Mouse (Mus musculus): ENCODE measurements at regions not wholly inside any gene's neighbourhood (a gene's known extent, or its start where the extent isn't known, plus 50 kb on each side); places are given as distances from the start of the nearest gene placed in this dataset.

DNA sequence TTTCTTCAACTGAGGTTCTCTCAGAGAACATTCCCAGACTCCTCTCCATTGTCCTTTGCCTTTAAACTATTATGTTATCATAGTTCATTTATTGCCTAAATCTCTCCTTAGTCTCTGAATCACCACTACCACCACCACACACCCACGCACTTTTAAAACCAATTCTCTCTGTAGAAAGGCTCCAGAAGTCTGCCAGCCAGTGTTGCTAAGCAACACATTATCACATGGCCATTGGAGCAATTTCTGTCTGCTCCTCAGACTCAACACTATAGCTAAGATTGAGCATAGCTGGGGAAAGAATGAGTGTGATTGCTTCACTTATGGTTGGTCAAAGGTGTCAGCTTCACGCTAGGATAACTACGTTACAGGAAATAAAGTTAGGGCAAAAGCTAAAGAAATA is 59.3 kb downstream of the Trap1a start:
- WGBS = 63% methylated on average over 3 of the region's 3 CpGs
- no peak overlapping the region for H3K27ac ChIP-seq
- no peak overlapping the region for H3K4me2 ChIP-seq
- H3K36me3 ChIP-seq (ENCODE audit: poor library complexity, severe bottlenecking) = no peaks in the 10 kb centered on the region
- H3K27me3 ChIP-seq = no peaks in the 10 kb centered on the region
- peak; percentile 79 for ATAC-seq
- no peaks in the 10 kb centered on the region for H3K4me1 ChIP-seq
- no peak overlapping the region for H3K9ac ChIP-seq
- no peaks in the 10 kb centered on the region for H3K9me3 ChIP-seq (replicated peaks)
- no peak overlapping the region for H3K4me3 ChIP-seq

DNA sequence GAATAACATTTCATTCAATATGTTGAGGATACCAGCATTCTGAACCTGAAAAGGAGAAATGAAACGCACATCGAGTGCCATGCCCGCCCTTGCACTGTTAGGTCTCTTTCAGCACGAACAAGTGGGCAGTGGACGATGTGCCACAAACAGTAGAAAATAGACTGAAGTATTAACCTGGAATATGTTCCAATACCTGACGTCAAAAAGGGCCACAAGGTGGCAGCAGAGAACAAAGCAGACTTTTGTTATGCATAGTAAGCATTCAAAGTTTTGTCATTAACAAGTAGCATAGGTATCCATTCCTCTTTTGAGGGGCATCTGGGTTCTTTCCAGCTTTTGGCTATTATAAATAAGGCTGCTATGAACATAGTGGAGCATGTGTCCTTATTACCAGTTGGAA is 63.5 kb upstream of the D330045A20Rik start:
- Histone ChIP-seq H3K27ac (no peak overlapping the region), H3K27me3 (no peaks in the 10 kb centered on the region), H3K4me2 (no peak overlapping the region), H3K4me1 (no peaks in the 10 kb centered on the region), H3K9me3 (replicated peaks) (no peaks in the 10 kb centered on the region), H3K9ac (no peak overlapping the region), H3K4me3 (no peak overlapping the region), H3K36me3 (ENCODE audit: poor library complexity, severe bottlenecking) (no peaks in the 10 kb centered on the region)
- WGBS = 67% methylated on average over 6 of the region's 6 CpGs
- no peak for ATAC-seq

DNA sequence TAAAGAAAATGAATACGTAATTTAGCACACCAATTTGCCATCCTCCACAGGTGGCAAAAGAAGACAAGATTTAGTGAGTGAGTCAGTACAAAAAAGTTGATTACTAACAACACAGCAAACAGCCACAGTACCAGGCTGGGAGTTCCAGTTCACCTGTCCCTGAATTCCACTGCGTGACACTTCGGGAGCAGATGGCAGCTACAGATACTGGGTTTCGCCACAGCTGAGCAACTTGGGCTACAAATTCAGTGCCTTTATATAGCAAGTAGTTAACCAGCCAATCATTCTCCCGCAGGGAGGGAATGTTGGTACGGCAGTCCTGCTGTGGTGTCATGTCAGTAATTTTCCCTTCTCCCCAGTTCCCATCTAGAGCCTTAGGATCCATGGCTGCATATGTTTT is 60.3 kb upstream of the D330045A20Rik start:
- Histone ChIP-seq H3K4me1 (no peaks in the 10 kb centered on the region), H3K9ac (no peak overlapping the region), H3K4me3 (no peak overlapping the region), H3K4me2 (no peak overlapping the region), H3K27ac (no peak overlapping the region), H3K36me3 (ENCODE audit: poor library complexity, severe bottlenecking) (no peaks in the 10 kb centered on the region), H3K9me3 (replicated peaks) (no peaks in the 10 kb centered on the region), H3K27me3 (no peaks in the 10 kb centered on the region)
- 85% methylated on average over 6 of the region's 6 CpGs for WGBS
- ATAC-seq = no peak

DNA sequence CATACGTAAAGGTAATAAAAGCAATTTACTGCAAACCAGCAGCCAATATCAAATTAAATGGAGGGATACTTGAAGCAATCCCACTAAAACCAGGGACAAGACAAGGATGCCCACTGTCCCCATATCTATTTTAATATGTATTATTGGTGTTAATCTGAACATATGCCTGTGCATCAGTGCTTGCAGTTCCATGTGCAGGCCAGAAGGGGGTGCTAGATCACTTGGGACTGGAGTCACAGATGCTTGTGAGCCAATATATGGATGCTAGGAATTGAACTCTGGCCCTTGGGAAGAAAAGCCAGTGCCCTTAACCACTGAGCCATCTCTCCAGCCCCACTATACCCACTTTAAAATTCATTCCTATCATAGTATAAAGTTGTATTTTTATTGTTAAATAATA is 55.9 kb upstream of the D330045A20Rik start:
- Histone ChIP-seq H3K4me3 (no peak overlapping the region), H3K27me3 (no peaks in the 10 kb centered on the region), H3K9me3 (replicated peaks) (no peaks in the 10 kb centered on the region), H3K4me2 (no peak overlapping the region), H3K9ac (no peak overlapping the region), H3K27ac (no peak overlapping the region), H3K36me3 (ENCODE audit: poor library complexity, severe bottlenecking) (no peaks in the 10 kb centered on the region), H3K4me1 (no peaks in the 10 kb centered on the region)
- ATAC-seq = no peak
- 95% methylated on average over 1 of the region's 1 CpGs for WGBS

All from forebrain, embryonic 13.5 days (tissue).